Mouse (Mus musculus) heart, embryonic 13.5 days (tissue): ENCODE results near the gene Il31. TPM values are rescaled to one million over a fixed set of nuclear protein-coding genes. Genes with fewer than 3 reads are reported as not detected.
A peak's percentile ranks its signal among the peaks of the same experiment; 100 is the strongest.

ENCODE experiments used
- ATAC-seq: fragments of 200-750 bp; cut with Nextera tagmentation; 2 replicates; pipeline ENCODE4 v1.8.0; 2017; ENCODE audit warnings: moderate TSS enrichment; ENCODE audit not compliant: insufficient number of reproducible peaks, low FRiP score, low TSS enrichment; ENCODE audit errors: extremely low read depth
- H3K27ac ChIP-seq: fragments of 300-500 bp; sonication (generic); replicated peaks from 2 replicates; pipeline ENCODE4 v1.5.1; 2015; ENCODE audit warnings: moderate library complexity, mild to moderate bottlenecking, inconsistent platforms
- H3K27me3 ChIP-seq: fragments of 300-500 bp; sonication (generic); replicated peaks from 2 replicates; pipeline ENCODE4 v1.6.1; 2015; ENCODE audit warnings: mild to moderate bottlenecking, inconsistent platforms
- H3K36me3 ChIP-seq: fragments of 300-500 bp; sonication (generic); 2 replicates; pipeline ENCODE4 v1.6.1; 2015; ENCODE audit warnings: mild to moderate bottlenecking, inconsistent platforms
- H3K4me1 ChIP-seq: fragments of 300-500 bp; sonication (generic); 2 replicates; pipeline ENCODE4 v1.6.1; 2015; ENCODE audit warnings: inconsistent platforms
- H3K4me2 ChIP-seq: fragments of 300-500 bp; sonication (generic); 2 replicates; pipeline ENCODE4 v1.6.1; 2015; ENCODE audit warnings: inconsistent platforms, mild to moderate bottlenecking, moderate library complexity
- H3K4me3 ChIP-seq: fragments of 300-500 bp; sonication (generic); 2 replicates; pipeline ENCODE4 v1.5.1; 2015; ENCODE audit warnings: moderate library complexity, mild to moderate bottlenecking, inconsistent platforms
- H3K9ac ChIP-seq: fragments of 300-500 bp; sonication (generic); 2 replicates; pipeline ENCODE4 v1.6.1; 2015; ENCODE audit warnings: inconsistent platforms, mild to moderate bottlenecking, moderate library complexity
- H3K9me3 ChIP-seq: fragments of 300-500 bp; sonication (generic); 2 replicates; pipeline ENCODE4 v1.6.1; 2016; ENCODE audit warnings: inconsistent platforms
- WGBS: fragments of 180-500 bp; shearing (Covaris S2); methylation state at CpG from one replicate; pipeline ENCODE4 v1.1.7; 2015; ENCODE audit warnings: mixed read lengths; 5-methylcytosine and 5-hydroxymethylcytosine counted together
- polyA plus RNA-seq: library from polyadenylated mRNA; unstranded; fragments of >200 nt; fragmentation: Nextera tagmentation; extraction: Ambion mirVana; gene quantifications from 2 replicates; pipeline ENCODE4 v1.2.1, GENCODE M21; 2015

The Il31 gene
- not detected in 2 replicates for polyA plus RNA-seq

GRCm38 (mm10) chr5:123489112-123489785, at the start of gene Il31, which contains the start of gene Lrrc43:
TSS of gene Il31 (minus strand) at chr5:123489489.
TSS of gene Lrrc43 (plus strand) at chr5:123489305.
- 11% methylated on average over 25 of the region's 25 CpGs for WGBS
- no peaks in the 10 kb centered on the region for H3K36me3 ChIP-seq
- H3K9ac ChIP-seq, result peak within 1 kb of the TSS; percentile 70
- no peak within 1 kb of the TSS for H3K27ac ChIP-seq
- peak; percentile 25; the same call in 1 of the 2 replicates for ATAC-seq
- peaks cover 11% of the 10 kb centered on the region for H3K4me1 ChIP-seq
- peak within 1 kb of the TSS; percentile 66 for H3K4me2 ChIP-seq
- peaks cover 12% of the 10 kb centered on the region for H3K27me3 ChIP-seq
- no peaks in the 10 kb centered on the region for H3K9me3 ChIP-seq
- H3K4me3 ChIP-seq, result peak within 1 kb of the TSS; percentile 39

GRCm38 (mm10) chr5:123533801-123534200, 44.5 kb upstream of the Il31 start:
- H3K36me3 ChIP-seq, result peaks cover 83% of the 10 kb centered on the region
- H3K4me1 ChIP-seq, result peaks cover 3% of the 10 kb centered on the region; the same call in 1 of the 2 replicates
- H3K9ac ChIP-seq, result no peak overlapping the region
- H3K4me3 ChIP-seq, result no peak overlapping the region
- H3K9me3 ChIP-seq, result no peaks in the 10 kb centered on the region
- no peak overlapping the region for H3K27ac ChIP-seq
- no peaks in the 10 kb centered on the region for H3K27me3 ChIP-seq
- ATAC-seq, result no peak
- 86% methylated on average over 10 of the region's 10 CpGs for WGBS
- no peak overlapping the region for H3K4me2 ChIP-seq

- no peak for ATAC-seq
- no peak overlapping the region for H3K4me2 ChIP-seq
- 86% methylated on average over 8 of the region's 8 CpGs for WGBS
These were observed 40.8 kb upstream of the Il31 start for GRCm38 (mm10) chr5:123530056-123530455.

GRCm38 (mm10) chr5:123528641-123529040, 39.4 kb upstream of the Il31 start:
- Histone ChIP-seq H3K4me3 (no peak overlapping the region), H3K9ac (no peak overlapping the region), H3K9me3 (no peaks in the 10 kb centered on the region), H3K36me3 (peaks cover 67% of the 10 kb centered on the region), H3K27ac (no peak overlapping the region), H3K4me1 (peaks cover 6% of the 10 kb centered on the region), H3K4me2 (no peak overlapping the region), H3K27me3 (no peaks in the 10 kb centered on the region)
- ATAC-seq, result no peak
- 66% methylated on average over 7 of the region's 7 CpGs for WGBS

More at GRCm38 (mm10) chr5:123530056-123530455, 40.8 kb upstream of the Il31 start:
- Histone ChIP-seq H3K27ac (no peak overlapping the region), H3K9ac (no peak overlapping the region), H3K4me3 (no peak overlapping the region), H3K9me3 (no peaks in the 10 kb centered on the region), H3K4me1 (peaks cover 3% of the 10 kb centered on the region; the same call in 1 of the 2 replicates), H3K36me3 (peaks cover 79% of the 10 kb centered on the region), H3K27me3 (no peaks in the 10 kb centered on the region)

GRCm38 (mm10) chr5:123525916-123526495, 36.7 kb upstream of the Il31 start:
- ATAC-seq, result no peak
- peaks cover 40% of the 10 kb centered on the region for H3K36me3 ChIP-seq
- peaks cover 22% of the 10 kb centered on the region for H3K4me1 ChIP-seq
- no peaks in the 10 kb centered on the region for H3K27me3 ChIP-seq
- H3K27ac ChIP-seq, result no peak overlapping the region
- no peak overlapping the region for H3K9ac ChIP-seq
- H3K9me3 ChIP-seq, result no peaks in the 10 kb centered on the region
- no peak overlapping the region for H3K4me2 ChIP-seq
- no peak overlapping the region for H3K4me3 ChIP-seq
- 84% methylated on average over 9 of the region's 9 CpGs for WGBS

GRCm38 (mm10) chr5:123525281-123525680, 36.0 kb upstream of the Il31 start, which contains the start of gene Gm49027:
TSS of gene Gm49027 (minus strand) at chr5:123525488.
- Histone ChIP-seq H3K9me3 (no peaks in the 10 kb centered on the region), H3K9ac (0 out of 2 replicates have a peak within 1 kb of the TSS, but pooled peaks have one; percentile 30), H3K4me1 (peaks cover 22% of the 10 kb centered on the region), H3K4me2 (peak within 1 kb of the TSS; percentile 95), H3K27ac (no peak within 1 kb of the TSS), H3K36me3 (peaks cover 33% of the 10 kb centered on the region), H3K27me3 (no peaks in the 10 kb centered on the region), H3K4me3 (peak within 1 kb of the TSS; percentile 84)
- ATAC-seq, result no peak
- 85% methylated on average over 7 of the region's 7 CpGs for WGBS

GRCm38 (mm10) chr5:123524393-123524750, 35.1 kb upstream of the Il31 start:
- Histone ChIP-seq H3K4me3 (peak overlapping the region; percentile 84), H3K9me3 (no peaks in the 10 kb centered on the region), H3K4me1 (peaks cover 22% of the 10 kb centered on the region), H3K27ac (no peak overlapping the region), H3K36me3 (peaks cover 31% of the 10 kb centered on the region), H3K4me2 (peak overlapping the region; percentile 95), H3K27me3 (no peaks in the 10 kb centered on the region), H3K9ac (0 out of 2 replicates have a peak overlapping the region, but pooled peaks have one; percentile 30)
- ATAC-seq, result peak; percentile 83
- WGBS, result 0% methylated on average over 17 of the region's 27 CpGs

GRCm38 (mm10) chr5:123523692-123524392, 34.6 kb upstream of the Il31 start, which contains the start of gene Diablo:
TSS of gene Diablo (minus strand) at chr5:123524176.
- H3K4me3 ChIP-seq, result peak within 1 kb of the TSS; percentile 84
- under 1% methylated on average over 82 of the region's 82 CpGs for WGBS
- peaks cover 22% of the 10 kb centered on the region for H3K4me1 ChIP-seq
- H3K9ac ChIP-seq, result peak within 1 kb of the TSS; percentile 90
- peak within 1 kb of the TSS; percentile 95 for H3K4me2 ChIP-seq
- H3K27me3 ChIP-seq, result no peaks in the 10 kb centered on the region
- H3K9me3 ChIP-seq, result no peaks in the 10 kb centered on the region
- H3K36me3 ChIP-seq, result peaks cover 31% of the 10 kb centered on the region
- peak; percentile 94 for ATAC-seq
- peak within 1 kb of the TSS; percentile 65 for H3K27ac ChIP-seq

GRCm38 (mm10) chr5:123522166-123522565, 32.9 kb upstream of the Il31 start:
- H3K36me3 ChIP-seq, result peaks cover 35% of the 10 kb centered on the region
- WGBS, result 69% methylated on average over 1 of the region's 1 CpGs

GRCm38 (mm10) chr5:123521621-123522020, 32.3 kb upstream of the Il31 start:
- Histone ChIP-seq H3K4me2 (no peak overlapping the region), H3K27me3 (no peaks in the 10 kb centered on the region), H3K27ac (no peak overlapping the region), H3K9ac (peak overlapping the region; percentile 25; the same call in 1 of the 2 replicates), H3K4me1 (peaks cover 22% of the 10 kb centered on the region), H3K4me3 (no peak overlapping the region), H3K36me3 (peaks cover 35% of the 10 kb centered on the region), H3K9me3 (no peaks in the 10 kb centered on the region)
- WGBS, result 92% methylated on average over 1 of the region's 1 CpGs
- ATAC-seq, result no peak

More at GRCm38 (mm10) chr5:123522166-123522565, 32.9 kb upstream of the Il31 start:
- Histone ChIP-seq H3K9ac (peak overlapping the region; percentile 25; the same call in 1 of the 2 replicates), H3K4me2 (0 out of 2 replicates have a peak overlapping the region, but pooled peaks have one; percentile 95), H3K4me3 (no peak overlapping the region), H3K9me3 (no peaks in the 10 kb centered on the region), H3K27ac (no peak overlapping the region), H3K4me1 (peaks cover 22% of the 10 kb centered on the region), H3K27me3 (no peaks in the 10 kb centered on the region)
- no peak for ATAC-seq

- WGBS, result 81% methylated on average over 9 of the region's 9 CpGs
These were observed 31.4 kb upstream of the Il31 start for GRCm38 (mm10) chr5:123520666-123521065.

More at GRCm38 (mm10) chr5:123520666-123521065, 31.4 kb upstream of the Il31 start:
- Histone ChIP-seq H3K9me3 (no peaks in the 10 kb centered on the region), H3K27ac (no peak overlapping the region), H3K4me3 (no peak overlapping the region), H3K36me3 (peaks cover 45% of the 10 kb centered on the region), H3K4me2 (no peak overlapping the region), H3K27me3 (no peaks in the 10 kb centered on the region), H3K9ac (no peak overlapping the region), H3K4me1 (peaks cover 22% of the 10 kb centered on the region)
- ATAC-seq, result no peak
